Mouse (Mus musculus) midbrain, embryonic 10.5 days (tissue): ENCODE data around the gene Vmn2r90. TPM values are rescaled to one million over a fixed set of nuclear protein-coding genes. Genes with fewer than 3 reads are reported as not detected.

Source experiments
- DNase-seq: peaks from one replicate; pipeline ENCODE4 v3.0.0-alpha.2; 2017; ENCODE audit warnings: low spot score
- H3K27ac ChIP-seq: fragments of 300-500 bp; sonication (generic); replicated peaks from 2 replicates; pipeline ENCODE4 v1.5.1; 2016; ENCODE audit warnings: mild to moderate bottlenecking
- H3K27me3 ChIP-seq: fragments of 300-500 bp; sonication (generic); 2 replicates; pipeline ENCODE4 v1.6.1; 2016; ENCODE audit warnings: low read depth, mild to moderate bottlenecking; ENCODE audit not compliant: poor library complexity, severe bottlenecking
- H3K36me3 ChIP-seq: fragments of 300-500 bp; sonication (generic); 2 replicates; pipeline ENCODE4 v1.6.1; 2016; ENCODE audit warnings: mild to moderate bottlenecking, moderate library complexity
- H3K4me1 ChIP-seq: fragments of 300-500 bp; sonication (generic); 2 replicates; pipeline ENCODE4 v1.6.1; 2016
- H3K4me3 ChIP-seq: fragments of 300-500 bp; sonication (generic); 2 replicates; pipeline ENCODE4 v1.5.1; 2016; ENCODE audit warnings: mild to moderate bottlenecking, moderate library complexity
- H3K9me3 ChIP-seq: fragments of 300-500 bp; sonication (generic); replicated peaks from 2 replicates; pipeline ENCODE4 v1.6.1; 2016; ENCODE audit warnings: mild to moderate bottlenecking
- WGBS: fragments of 180-500 bp; shearing (Covaris S2); methylation state at CpG from one replicate; pipeline ENCODE4 v1.1.7; 2016; 5-methylcytosine and 5-hydroxymethylcytosine counted together
- polyA plus RNA-seq: library from polyadenylated mRNA; unstranded; fragments of >200 nt; fragmentation: Nextera tagmentation; extraction: Ambion mirVana; gene quantifications from 2 replicates; pipeline ENCODE4 v1.2.1, GENCODE M21; 2016

Gene Vmn2r90
- polyA plus RNA-seq, 1 experiment from 2014 or later, result not detected

- no peaks in the 10 kb centered on the region for H3K4me1 ChIP-seq
- 13% methylated on average over 3 of the region's 3 CpGs for WGBS
- no peaks in the 10 kb centered on the region for H3K27me3 ChIP-seq
- DNase-seq, result no peak
- H3K9me3 ChIP-seq, result no peaks in the 10 kb centered on the region
- no peak overlapping the region for H3K4me3 ChIP-seq
- H3K36me3 ChIP-seq, result no peaks in the 10 kb centered on the region
- no peak overlapping the region for H3K27ac ChIP-seq
Measured at GRCm38 (mm10) chr17:17766481-17766880, 62.9 kb downstream of the Vmn2r90 start.

Other genes starting within 250 kb of the Vmn2r90 start
- gene Lnpep, start 78.7 kb upstream of the Vmn2r90 start, polyA plus RNA-seq, result 5.7 and 6.9 TPM in 2 replicates
- 38.1 and 46.8 TPM in 2 replicates for gene Spaca6, start 123.4 kb downstream of the Vmn2r90 start, polyA plus RNA-seq
- 0.65 and 0.83 TPM in 2 replicates for gene Has1, start 151.5 kb downstream of the Vmn2r90 start, polyA plus RNA-seq
- gene Fpr1, start 180.2 kb downstream of the Vmn2r90 start, polyA plus RNA-seq, result not detected in 2 replicates
- gene Fpr2, start 184.1 kb downstream of the Vmn2r90 start, polyA plus RNA-seq, result not detected in 2 replicates
- not detected in 2 replicates for gene Fpr3, start 184.1 kb downstream of the Vmn2r90 start, polyA plus RNA-seq